Mouse (Mus musculus): Measurements from ENCODE around the gene Abhd5. TPM values are rescaled to one million over a fixed set of nuclear protein-coding genes. Genes with fewer than 3 reads are reported as not detected.

The Abhd5 gene
- polyA plus RNA-seq, 1 experiment from 2014 or later = 25.6 TPM

DNA sequence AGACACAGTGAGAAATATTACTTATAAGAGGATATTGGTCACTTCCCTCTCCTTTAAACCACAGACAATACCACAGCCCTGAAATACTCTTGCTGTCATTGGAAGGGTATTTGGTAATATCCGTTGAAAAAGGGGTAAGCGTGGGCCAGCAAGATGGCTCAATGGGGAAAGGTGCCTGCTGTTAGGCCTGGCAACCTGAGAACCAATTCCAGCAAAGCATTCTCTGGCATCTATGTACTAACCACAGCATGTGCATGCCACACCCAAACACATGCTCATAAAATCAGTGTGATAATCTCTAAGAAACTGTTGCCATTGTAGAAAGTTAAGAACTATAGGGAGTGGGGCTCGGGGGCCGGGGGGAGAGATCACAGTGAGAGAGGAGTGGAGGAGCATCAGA, 2.1 kb upstream of the Abhd5 start:
- 88% methylated on average over 4 of the region's 4 CpGs for WGBS
- H3K36me3 ChIP-seq (ENCODE audit: insufficient read depth) = no peaks in the 10 kb centered on the region
- H3K27me3 ChIP-seq (ENCODE audit: insufficient read depth, low read length) = no peaks in the 10 kb centered on the region
- H3K27ac ChIP-seq (ENCODE audit: low read depth) = no peak overlapping the region
- H3K9ac ChIP-seq = no peak overlapping the region
- H3K9me3 ChIP-seq (ENCODE audit: low read depth, low read length) = no peaks in the 10 kb centered on the region
- no peaks in the 10 kb centered on the region for H3K4me1 ChIP-seq (ENCODE audit: insufficient read depth)
- no peak overlapping the region for H3K4me3 ChIP-seq (ENCODE audit: low read depth, low read length)
- ATAC-seq (ENCODE audit: insufficient read depth) = no peak
- no peak overlapping the region for H3K4me2 ChIP-seq
- TF ChIP-seq CTCF (IDR thresholded peaks at IDR 0.05; ENCODE audit: low read depth) = no peak
- no peak for DNase-seq

DNA sequence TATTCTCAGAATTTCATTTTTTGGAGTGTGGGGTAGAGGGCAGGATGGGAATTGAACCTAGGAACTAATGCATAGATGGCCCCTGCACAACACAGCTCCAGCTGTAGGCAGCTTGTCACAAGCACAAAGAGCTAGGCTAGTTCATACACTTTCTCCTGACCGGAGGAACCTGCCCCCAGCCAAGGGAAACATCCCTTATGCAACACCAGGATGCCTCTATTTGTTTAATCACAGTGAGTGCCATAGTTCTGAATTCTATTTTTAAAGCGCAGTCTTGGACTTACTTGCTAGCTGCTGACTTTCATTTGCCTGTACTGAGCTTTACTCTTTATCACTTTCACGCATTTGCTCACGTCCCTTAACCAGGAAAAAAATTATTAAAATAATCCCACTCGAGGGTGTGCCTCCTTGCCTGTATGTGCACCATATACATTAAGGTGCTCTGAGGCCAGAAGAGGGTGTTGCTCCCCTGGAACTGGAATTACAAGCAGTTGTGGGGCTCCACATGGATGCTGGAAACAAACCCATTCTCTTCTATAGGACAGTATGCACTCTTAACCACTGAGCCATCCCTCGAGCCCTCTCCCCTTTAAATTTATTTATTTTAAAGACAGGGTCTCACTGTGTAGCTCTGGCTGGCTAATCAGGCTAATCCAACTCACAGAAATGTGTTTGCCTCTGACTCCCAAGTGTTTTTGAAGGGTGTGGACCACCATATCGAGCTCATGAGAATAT, 845 bp upstream of the Abhd5 start:
- Histone ChIP-seq H3K4me3 (ENCODE audit: low read depth, low read length) (peak overlapping the region; percentile 75; the same call in 1 of the 2 replicates), H3K27me3 (ENCODE audit: insufficient read depth, low read length) (no peaks in the 10 kb centered on the region), H3K9me3 (ENCODE audit: low read depth, low read length) (no peaks in the 10 kb centered on the region), H3K36me3 (ENCODE audit: insufficient read depth) (no peaks in the 10 kb centered on the region), H3K4me2 (peak overlapping the region; percentile 71), H3K27ac (ENCODE audit: low read depth) (no peak overlapping the region), H3K9ac (0 out of 2 replicates have a peak overlapping the region, but pooled peaks have one; percentile 82), H3K4me1 (ENCODE audit: insufficient read depth) (no peaks in the 10 kb centered on the region)
- ATAC-seq (ENCODE audit: insufficient read depth) (peak; percentile 3; the same call in 1 of the 2 replicates), DNase-seq (no peak)
- no peak for TF ChIP-seq CTCF (IDR thresholded peaks at IDR 0.05; ENCODE audit: low read depth)
- WGBS = 57% methylated on average over 7 of the region's 7 CpGs

DNA sequence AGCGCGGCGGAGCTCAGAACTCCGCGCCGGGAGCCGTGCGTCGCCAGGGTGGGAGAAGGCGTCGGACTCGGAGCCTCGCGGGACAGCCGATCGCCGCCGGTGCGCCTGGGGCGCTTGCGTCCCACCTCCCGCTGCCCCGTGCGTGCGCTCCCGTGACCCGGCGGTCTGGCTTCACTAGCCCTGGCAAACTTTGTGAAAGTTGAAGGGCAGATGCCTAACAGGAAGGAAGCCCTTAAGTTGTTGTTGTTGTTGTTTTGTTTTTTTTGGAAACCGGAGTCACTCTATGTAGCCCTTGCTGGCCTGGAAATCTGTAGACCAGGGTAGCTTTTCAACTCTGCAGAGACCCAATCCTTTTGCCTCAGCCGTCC, 601 bp downstream of the Abhd5 start:
- Histone ChIP-seq H3K4me1 (ENCODE audit: insufficient read depth) (no peaks in the 10 kb centered on the region), H3K27me3 (ENCODE audit: insufficient read depth, low read length) (no peaks in the 10 kb centered on the region), H3K36me3 (ENCODE audit: insufficient read depth) (no peaks in the 10 kb centered on the region), H3K4me2 (peak overlapping the region; percentile 71), H3K27ac (ENCODE audit: low read depth) (peak overlapping the region; percentile 24; the same call in 1 of the 2 replicates), H3K9me3 (ENCODE audit: low read depth, low read length) (no peaks in the 10 kb centered on the region), H3K9ac (peak overlapping the region; percentile 82), H3K4me3 (ENCODE audit: low read depth, low read length) (peak overlapping the region; percentile 75)
- TF ChIP-seq CTCF (IDR thresholded peaks at IDR 0.05; ENCODE audit: low read depth) = no peak
- ATAC-seq (ENCODE audit: insufficient read depth) (peak; percentile 12), DNase-seq (peak; percentile 48)
- under 1% methylated on average over 30 of the region's 30 CpGs for WGBS

DNA sequence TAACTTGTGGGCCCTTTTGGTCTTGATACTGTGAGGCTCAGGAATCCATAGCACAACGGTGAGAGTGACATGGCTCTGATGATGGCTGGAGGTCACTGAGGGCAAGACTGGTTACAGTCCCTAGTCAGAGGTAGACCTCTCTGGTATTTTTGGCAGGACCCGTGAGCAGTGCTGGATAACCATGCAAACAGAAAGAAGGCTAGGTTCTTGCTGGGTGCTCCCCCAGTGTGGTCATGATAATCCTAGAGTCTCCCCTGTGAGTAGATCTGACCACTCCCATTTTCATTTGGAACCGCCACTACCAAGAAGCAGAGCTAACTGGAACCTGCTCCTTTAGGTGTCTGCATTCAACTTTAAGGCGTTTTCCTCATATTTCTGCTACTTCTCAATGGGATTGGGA, 1.5 kb downstream of the Abhd5 start:
- Histone ChIP-seq H3K9ac (no peak overlapping the region), H3K27ac (ENCODE audit: low read depth) (no peak overlapping the region), H3K9me3 (ENCODE audit: low read depth, low read length) (no peaks in the 10 kb centered on the region), H3K4me1 (ENCODE audit: insufficient read depth) (no peaks in the 10 kb centered on the region), H3K36me3 (ENCODE audit: insufficient read depth) (no peaks in the 10 kb centered on the region), H3K4me3 (ENCODE audit: low read depth, low read length) (no peak overlapping the region), H3K27me3 (ENCODE audit: insufficient read depth, low read length) (no peaks in the 10 kb centered on the region), H3K4me2 (peak overlapping the region; percentile 21; the same call in 1 of the 2 replicates)
- DNase-seq (no peak), ATAC-seq (ENCODE audit: insufficient read depth) (no peak)
- no peak for TF ChIP-seq CTCF (IDR thresholded peaks at IDR 0.05; ENCODE audit: low read depth)
- WGBS = 71% methylated on average over 4 of the region's 4 CpGs

DNA sequence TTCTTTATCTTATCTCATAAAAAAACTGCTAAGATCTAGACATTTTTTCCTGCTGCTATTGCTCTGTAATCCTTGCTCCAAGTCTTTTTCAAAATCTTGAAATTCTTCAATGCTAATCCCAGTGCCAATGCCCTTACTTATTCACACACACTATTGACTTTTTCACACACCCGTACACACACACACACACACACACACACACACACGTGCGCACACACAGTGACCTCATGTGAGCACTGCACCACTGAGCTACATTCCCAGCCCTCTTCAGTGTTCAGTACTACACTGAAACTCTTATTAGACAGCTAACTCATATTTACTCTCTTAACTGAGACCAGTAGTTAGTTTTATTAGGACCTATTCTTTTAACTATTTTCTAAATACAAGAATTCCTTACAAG, 2.8 kb downstream of the Abhd5 start:
- H3K4me1 ChIP-seq (ENCODE audit: insufficient read depth) = no peaks in the 10 kb centered on the region
- 75% methylated on average over 3 of the region's 3 CpGs for WGBS
- no peak for ATAC-seq (ENCODE audit: insufficient read depth)
- H3K9ac ChIP-seq = no peak overlapping the region
- no peak for DNase-seq
- H3K4me3 ChIP-seq (ENCODE audit: low read depth, low read length) = no peak overlapping the region
- TF ChIP-seq CTCF (IDR thresholded peaks at IDR 0.05; ENCODE audit: low read depth) = no peak
- no peak overlapping the region for H3K4me2 ChIP-seq
- H3K36me3 ChIP-seq (ENCODE audit: insufficient read depth) = no peaks in the 10 kb centered on the region
- H3K27me3 ChIP-seq (ENCODE audit: insufficient read depth, low read length) = no peaks in the 10 kb centered on the region
- H3K27ac ChIP-seq (ENCODE audit: low read depth) = no peak overlapping the region
- no peaks in the 10 kb centered on the region for H3K9me3 ChIP-seq (ENCODE audit: low read depth, low read length)

DNA sequence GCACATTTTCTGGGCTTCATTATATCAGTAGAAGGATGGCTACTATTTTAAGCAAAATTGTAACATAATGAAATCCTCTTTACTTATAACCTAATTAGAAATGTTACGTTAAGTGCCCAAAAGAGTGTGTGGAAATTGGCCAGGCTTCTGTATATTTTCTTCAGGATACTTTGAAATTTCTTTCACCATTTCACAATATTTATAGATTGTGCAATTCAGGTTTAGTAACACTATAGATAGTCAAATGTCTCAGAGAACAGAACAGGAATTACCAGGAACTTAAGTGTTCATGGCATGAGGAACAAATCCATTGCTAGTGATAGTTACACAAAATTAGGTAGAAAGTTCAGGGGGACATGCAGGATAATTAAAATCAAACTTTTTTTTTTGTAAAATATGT, 5.7 kb downstream of the Abhd5 start:
- Histone ChIP-seq H3K9me3 (ENCODE audit: low read depth, low read length) (no peaks in the 10 kb centered on the region), H3K9ac (no peak overlapping the region), H3K4me3 (ENCODE audit: low read depth, low read length) (no peak overlapping the region), H3K4me2 (no peak overlapping the region), H3K4me1 (ENCODE audit: insufficient read depth) (no peaks in the 10 kb centered on the region), H3K36me3 (ENCODE audit: insufficient read depth) (no peaks in the 10 kb centered on the region), H3K27ac (ENCODE audit: low read depth) (no peak overlapping the region), H3K27me3 (ENCODE audit: insufficient read depth, low read length) (no peaks in the 10 kb centered on the region)
- 79% methylated on average over 1 of the region's 1 CpGs for WGBS
- no peak for TF ChIP-seq CTCF (IDR thresholded peaks at IDR 0.05; ENCODE audit: low read depth)
- ATAC-seq (ENCODE audit: insufficient read depth) = no peak
- DNase-seq = no peak

DNA sequence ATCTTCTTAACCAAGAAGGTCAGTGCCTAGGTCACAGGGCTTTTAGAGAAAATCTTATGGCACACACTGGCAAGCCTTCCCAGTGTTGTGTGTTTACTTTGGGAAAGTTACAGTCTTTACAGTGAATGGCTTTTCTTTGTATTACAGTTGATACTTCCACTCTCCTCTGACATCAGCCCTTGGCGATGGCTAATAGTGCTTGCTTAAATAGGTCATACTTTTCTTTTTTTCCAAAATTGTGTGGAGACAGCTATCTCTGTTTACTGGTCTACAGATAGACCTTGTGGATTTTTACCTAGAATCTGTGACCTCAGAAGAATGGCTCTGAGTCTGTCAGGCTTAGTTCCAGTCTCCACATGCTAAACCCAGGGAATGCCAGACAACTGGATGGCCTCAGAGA, 6.2 kb downstream of the Abhd5 start:
- ATAC-seq (ENCODE audit: insufficient read depth) = no peak
- DNase-seq = no peak

More for the DNA sequence above, 6.2 kb downstream of the Abhd5 start:
- H3K9ac ChIP-seq = no peak overlapping the region
- TF ChIP-seq CTCF (IDR thresholded peaks at IDR 0.05; ENCODE audit: low read depth) = no peak
- H3K4me2 ChIP-seq = no peak overlapping the region
- H3K27ac ChIP-seq (ENCODE audit: low read depth) = no peak overlapping the region
- no peaks in the 10 kb centered on the region for H3K4me1 ChIP-seq (ENCODE audit: insufficient read depth)
- 77% methylated on average over 1 of the region's 1 CpGs for WGBS
- H3K9me3 ChIP-seq (ENCODE audit: low read depth, low read length) = no peaks in the 10 kb centered on the region
- no peaks in the 10 kb centered on the region for H3K27me3 ChIP-seq (ENCODE audit: insufficient read depth, low read length)
- H3K4me3 ChIP-seq (ENCODE audit: low read depth, low read length) = no peak overlapping the region
- no peaks in the 10 kb centered on the region for H3K36me3 ChIP-seq (ENCODE audit: insufficient read depth)
